20 mouse cellular contexts compared by ENCODE assay signal in genomic region chr19:26679674-26680073, GRCm38 (mm10).
DNase-seq lines count a peak whose midpoint lies in the region; ATAC-seq and TF ChIP-seq lines count a peak whose summit lies in the region.
"Had no signal": no experiment of that assay in that cellular context is flagged by ENCODE, and none has a peak within 500 bp of the region (broad histone marks: within the 10 kb centered on the region; RNA-seq: fewer than 3 reads in every experiment).

No protein-coding gene starts in this region.

- no peaks in the 10 kb centered on the region for H3K27me3 ChIP-seq in hindbrain, embryonic 13.5 days
- H3K27me3 ChIP-seq in hindbrain, embryonic 10.5 days (ENCODE audit: insufficient read depth, poor library complexity, severe bottlenecking) = no peaks in the 10 kb centered on the region
- no peaks in the 10 kb centered on the region for H3K27me3 ChIP-seq in hindbrain, postnatal 0 days (ENCODE audit: insufficient read depth, low read length)
- H3K27me3 ChIP-seq: embryonic facial prominence, embryonic 13.5 days; heart, embryonic 15.5 days; kidney, embryonic 15.5 days had no signal

- peak; percentile 61; the same call in 1 of the 2 replicates for ATAC-seq in hindbrain, embryonic 13.5 days (ENCODE audit: low FRiP score)
- ATAC-seq in hindbrain, postnatal 0 days = no peak
- ATAC-seq: intestine, postnatal 0 days had no signal

- no peak overlapping the region for H3K4me2 ChIP-seq in hindbrain, embryonic 13.5 days
- no peak overlapping the region for H3K4me2 ChIP-seq in hindbrain, postnatal 0 days (ENCODE audit: low read depth, low read length)
- H3K4me2 ChIP-seq: embryonic facial prominence, embryonic 13.5 days; heart, embryonic 15.5 days; kidney, embryonic 15.5 days; liver, embryonic 11.5 days had no signal

- peak overlapping the region; percentile 18; the same call in 1 of the 2 replicates for H3K27ac ChIP-seq in hindbrain, embryonic 13.5 days
- H3K27ac ChIP-seq in hindbrain, embryonic 10.5 days = no peak overlapping the region
- H3K27ac ChIP-seq in cortical plate, adult 2 months (ENCODE audit: insufficient read depth, low read length) = peak overlapping the region; percentile 53
- H3K27ac ChIP-seq in hindbrain, postnatal 0 days = no peak overlapping the region
- H3K27ac ChIP-seq: embryonic facial prominence, embryonic 13.5 days; heart, embryonic 15.5 days; kidney, embryonic 15.5 days had no signal

- WGBS in hindbrain, embryonic 13.5 days = 37% methylated on average over 3 of the region's 3 CpGs
- WGBS in hindbrain, embryonic 10.5 days = 46% methylated on average over 3 of the region's 3 CpGs
- 27% methylated on average over 3 of the region's 3 CpGs for WGBS in hindbrain, postnatal 0 days

- intact Hi-C loops in left cerebral cortex, postnatal 36 days (cut with DNase I) = no loop called here

- peaks cover 24% of the 10 kb centered on the region for H3K4me1 ChIP-seq in hindbrain, embryonic 13.5 days (replicated peaks)
- H3K4me1 ChIP-seq in hindbrain, embryonic 10.5 days (replicated peaks) = peaks cover 9% of the 10 kb centered on the region; the same call in 1 of the 2 replicates
- H3K4me1 ChIP-seq in cortical plate, adult 2 months (ENCODE audit: control insufficient read depth, insufficient read depth, low read length) = no peaks in the 10 kb centered on the region
- no peaks in the 10 kb centered on the region; the same call in 1 of the 2 replicates for H3K4me1 ChIP-seq in hindbrain, postnatal 0 days (ENCODE audit: insufficient read depth, low read length)
- H3K4me1 ChIP-seq: embryonic facial prominence, embryonic 13.5 days; heart, embryonic 15.5 days; kidney, embryonic 15.5 days had no signal

- TF ChIP-seq POLR2A in brain, embryonic 14.5 days (IDR thresholded peaks at IDR 0.05; ENCODE audit: borderline replicate concordance, extremely low read depth, insufficient read depth, insufficient read length, poor library complexity, severe bottlenecking) = no peak
- TF ChIP-seq POLR2A in cortical plate, adult 2 months (IDR thresholded peaks at IDR 0.05; ENCODE audit: extremely low read depth, insufficient read depth, low read length) = no peak

- H3K9ac ChIP-seq in hindbrain, embryonic 13.5 days = no peak overlapping the region
- H3K9ac ChIP-seq in hindbrain, postnatal 0 days (replicated peaks; ENCODE audit: low read length) = no peak overlapping the region
- H3K9ac ChIP-seq: embryonic facial prominence, embryonic 13.5 days; heart, embryonic 15.5 days; kidney, embryonic 15.5 days had no signal

- no peak for DNase-seq in hindbrain, embryonic 10.5 days (ENCODE audit: low spot score)
- peak; percentile 60 for DNase-seq in brain, embryonic 14.5 days (ENCODE audit: low read depth)
- DNase-seq in hindbrain, postnatal 0 days (ENCODE audit: low spot score) = peak; percentile 38
- DNase-seq in adrenal gland, postnatal 10 days = no peak
- DNase-seq in left cerebral cortex, postnatal 36 days (ENCODE audit: low spot score in 2 of 2) = no peak
- DNase-seq: adrenal gland, adult 2 months; cerebellum, adult 9-10 months; gastrocnemius, postnatal 25 days; layer of hippocampus, postnatal 36 days; lung, adult 18-20 months; lung, postnatal 14 days; thymus, postnatal 14 days had no signal

- H3K4me3 ChIP-seq in hindbrain, embryonic 13.5 days = no peak overlapping the region
- H3K4me3 ChIP-seq in hindbrain, embryonic 10.5 days = no peak overlapping the region
- H3K4me3 ChIP-seq in cortical plate, adult 2 months (ENCODE audit: insufficient read depth, low read length) = no peak overlapping the region
- no peak overlapping the region for H3K4me3 ChIP-seq in hindbrain, postnatal 0 days (ENCODE audit: low read length)
- H3K4me3 ChIP-seq: embryonic facial prominence, embryonic 13.5 days; heart, embryonic 15.5 days; kidney, embryonic 15.5 days; myocyte had no signal

- H3K36me3 ChIP-seq in hindbrain, embryonic 13.5 days = peaks cover 26% of the 10 kb centered on the region
- H3K36me3 ChIP-seq in hindbrain, embryonic 10.5 days = no peaks in the 10 kb centered on the region
- no peaks in the 10 kb centered on the region for H3K36me3 ChIP-seq in hindbrain, postnatal 0 days (ENCODE audit: insufficient read depth, low read length)

- no peak for TF ChIP-seq CTCF in brain, embryonic 14.5 days (IDR thresholded peaks at IDR 0.05; ENCODE audit: borderline replicate concordance, extremely low read depth, insufficient read depth, insufficient read length)
- no peak for TF ChIP-seq CTCF in cortical plate, adult 2 months (IDR thresholded peaks at IDR 0.05; ENCODE audit: extremely low read depth, insufficient read depth, low read length)
- TF ChIP-seq CTCF in hindbrain, postnatal 0 days (IDR thresholded peaks at IDR 0.05; ENCODE audit: low read depth) = no peak

- no peaks in the 10 kb centered on the region for H3K9me3 ChIP-seq in hindbrain, embryonic 13.5 days
- no peaks in the 10 kb centered on the region for H3K9me3 ChIP-seq in hindbrain, embryonic 10.5 days
- H3K9me3 ChIP-seq in hindbrain, postnatal 0 days (ENCODE audit: low read length) = no peaks in the 10 kb centered on the region
- H3K9me3 ChIP-seq: embryonic facial prominence, embryonic 13.5 days; heart, embryonic 15.5 days; kidney, embryonic 15.5 days had no signal

Comparison
In these comparisons a context has a peak if more than half of its experiments do, and no peak if none do; other contexts are left out.
1. H3K27ac ChIP-seq: peak in hindbrain, embryonic 13.5 days (single experiment) and cortical plate, adult 2 months (single experiment); none in hindbrain, embryonic 10.5 days (single experiment) and hindbrain, postnatal 0 days (single experiment).
2. DNase-seq: peak in brain, embryonic 14.5 days (single experiment) and hindbrain, postnatal 0 days (single experiment); none in hindbrain, embryonic 10.5 days (single experiment), adrenal gland, postnatal 10 days (single experiment) and left cerebral cortex, postnatal 36 days (0 of 2).